31 mouse cellular contexts compared by ENCODE assay signal in the genomic region with DNA sequence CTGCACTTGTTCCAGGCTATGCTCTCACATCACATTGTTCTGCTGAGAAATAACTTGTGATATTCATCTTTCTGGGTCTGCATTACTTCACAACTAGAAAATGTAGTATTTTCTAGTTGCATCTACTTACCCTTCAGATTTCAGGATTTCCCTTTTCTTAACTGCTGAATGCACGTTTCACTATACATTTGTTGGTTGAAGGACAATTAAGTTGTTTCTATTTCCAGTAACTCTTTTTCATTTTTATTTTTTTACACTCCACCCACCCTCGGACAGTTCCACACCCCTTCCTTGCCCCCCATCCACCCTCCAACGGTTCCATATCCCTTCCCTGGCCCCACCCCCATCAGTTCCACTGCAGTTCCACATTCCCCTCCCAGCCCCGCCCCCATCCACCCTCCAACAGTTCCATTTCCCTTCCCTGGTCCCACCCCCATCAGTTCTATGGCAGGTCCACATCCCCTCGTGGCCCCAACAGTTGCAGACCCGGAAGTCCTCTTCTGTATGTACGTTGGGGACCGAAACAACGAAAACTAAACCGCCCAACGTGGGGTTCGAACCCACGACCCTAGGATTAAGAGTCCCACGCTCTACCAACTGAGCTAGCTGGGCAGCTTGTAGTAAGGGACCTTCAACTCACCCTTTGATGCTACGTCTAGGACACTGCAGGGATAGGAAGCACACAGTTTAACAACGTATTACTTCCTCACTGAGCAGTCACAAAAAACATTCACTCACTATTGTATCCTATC. TPM values are rescaled to one million over a fixed set of nuclear protein-coding genes. Genes with fewer than 3 reads are reported as not detected.
A peak's percentile ranks its signal among the peaks of the same experiment; 100 is the strongest.
DNase-seq lines count a peak whose midpoint lies in the region; ATAC-seq and TF ChIP-seq lines count a peak whose summit lies in the region.
"Had no signal": no experiment of that assay in that cellular context is flagged by ENCODE, and none has a peak within 500 bp of the region (broad histone marks: within the 10 kb centered on the region; RNA-seq: fewer than 3 reads in every experiment).

No protein-coding gene starts in this region.

- TF ChIP-seq RAD21 in MEL (IDR thresholded peaks at IDR 0.05; ENCODE audit: low read depth, low read length), result no peak

- peak in 1 of 2 experiments; percentile 55; a peak in 2 of 4 replicates for TF ChIP-seq EP300 in MEL (IDR thresholded peaks at IDR 0.05; ENCODE audit: low read depth in 1 of 2, low read length in 2 of 2)

- H3K36me3 ChIP-seq in testis, adult 2 months (ENCODE audit: control insufficient read depth, insufficient read depth, low read length), result no peaks in the 10 kb centered on the region
- H3K36me3 ChIP-seq in MEL (ENCODE audit: control insufficient read depth in 1 of 2, insufficient read depth in 2 of 2, low read length in 2 of 2), result peaks cover 0 to 5% of the 10 kb centered on the region in 2 experiments; a peak in 2 of 4 replicates
- H3K36me3 ChIP-seq in heart, embryonic 12.5 days, result no peaks in the 10 kb centered on the region
- H3K36me3 ChIP-seq in hindbrain, embryonic 16.5 days (ENCODE audit: control insufficient read depth, insufficient read depth, low read length), result no peaks in the 10 kb centered on the region
- H3K36me3 ChIP-seq in midbrain, embryonic 11.5 days (ENCODE audit: control insufficient read depth, insufficient read depth, low read length), result no peaks in the 10 kb centered on the region
- H3K36me3 ChIP-seq: embryonic facial prominence, embryonic 10.5 days; embryonic facial prominence, embryonic 13.5 days; forebrain, embryonic 12.5 days; G1E; heart, embryonic 15.5 days had no signal

- 76% methylated on average over 16 of the region's 16 CpGs for WGBS in heart, embryonic 12.5 days
- 85% methylated on average over 16 of the region's 16 CpGs for WGBS in hindbrain, embryonic 16.5 days
- WGBS in midbrain, embryonic 11.5 days, result 84% methylated on average over 16 of the region's 16 CpGs

- no peaks in the 10 kb centered on the region for H3K79me2 ChIP-seq in MEL (ENCODE audit: control insufficient read depth, insufficient read depth, low read length, poor library complexity)

- H3K9ac ChIP-seq in MEL (ENCODE audit: control insufficient read depth, low read depth, low read length, poor library complexity, severe bottlenecking), result peak overlapping the region; percentile 53
- H3K9ac ChIP-seq in heart, embryonic 12.5 days, result no peak overlapping the region
- H3K9ac ChIP-seq in hindbrain, embryonic 16.5 days (ENCODE audit: low read depth, low read length), result no peak overlapping the region
- H3K9ac ChIP-seq in midbrain, embryonic 11.5 days (ENCODE audit: low read length), result no peak overlapping the region
- H3K9ac ChIP-seq: embryonic facial prominence, embryonic 13.5 days; forebrain, embryonic 12.5 days; heart, embryonic 15.5 days; hindbrain, embryonic 14.5 days had no signal

- 0 out of 2 replicates have a peak overlapping the region, but pooled peaks have one; percentile 58 for H3K27ac ChIP-seq in testis, adult 2 months (ENCODE audit: control insufficient read depth, insufficient read depth, low read depth, low read length)
- H3K27ac ChIP-seq in MEL (ENCODE audit: control insufficient read depth, low read depth, low read length), result peak overlapping the region; percentile 47
- H3K27ac ChIP-seq in heart, embryonic 12.5 days (ENCODE audit: poor library complexity, severe bottlenecking), result no peak overlapping the region
- H3K27ac ChIP-seq in hindbrain, embryonic 16.5 days (ENCODE audit: low read depth, low read length), result no peak overlapping the region
- no peak overlapping the region for H3K27ac ChIP-seq in midbrain, embryonic 11.5 days (ENCODE audit: low read depth, low read length)
- H3K27ac ChIP-seq: embryonic facial prominence, embryonic 10.5 days; embryonic facial prominence, embryonic 13.5 days; forebrain, embryonic 12.5 days; gastrocnemius, adult 2 months; heart, embryonic 15.5 days; hindbrain, embryonic 14.5 days had no signal

- no peaks in the 10 kb centered on the region for H3K27me3 ChIP-seq in testis, adult 2 months (ENCODE audit: control insufficient read depth, insufficient read depth, low read length)
- H3K27me3 ChIP-seq in MEL (ENCODE audit: control insufficient read depth in 1 of 2, insufficient read depth in 2 of 2, low read length in 2 of 2), result no peaks in the 10 kb centered on the region; a peak in 2 of 4 replicates
- H3K27me3 ChIP-seq in heart, embryonic 12.5 days (replicated peaks), result no peaks in the 10 kb centered on the region
- no peaks in the 10 kb centered on the region for H3K27me3 ChIP-seq in hindbrain, embryonic 16.5 days (replicated peaks; ENCODE audit: control insufficient read depth, insufficient read depth, low read length)
- no peaks in the 10 kb centered on the region for H3K27me3 ChIP-seq in midbrain, embryonic 11.5 days (ENCODE audit: control insufficient read depth, insufficient read depth, low read length)
- H3K27me3 ChIP-seq: forebrain, embryonic 12.5 days; heart, embryonic 15.5 days had no signal

- DNase-seq in testis, postnatal 10 days (ENCODE audit: low spot score), result no peak
- DNase-seq in MEL (ENCODE audit: low read depth, low spot score) (peak; percentile 96), ZHBTc4 (ENCODE audit: low read depth, low spot score) (peak; percentile 57)
- no peak for DNase-seq in midbrain, embryonic 11.5 days (ENCODE audit: low spot score, missing footprints)
- DNase-seq: adrenal gland, adult 2 months; adrenal gland, postnatal 14 days; B cell, adult 2 months; cerebellum, adult 11 months; cerebellum, adult 2 months; cerebellum, adult 9-11 months; cerebellum, postnatal 25 days; embryo, embryonic 11 days; gastrocnemius, adult 2 months; gastrocnemius, postnatal 14 days; heart, adult 11 months; heart, postnatal 14 days; heart, postnatal 4 days had no signal

- no peak overlapping the region for H3K4me3 ChIP-seq in testis, adult 2 months (ENCODE audit: control insufficient read depth, low read depth, low read length)
- peak overlapping the region; percentile 29 to 51; a peak in 3 of 4 replicates for H3K4me3 ChIP-seq in MEL (ENCODE audit: control insufficient read depth in 1 of 2, insufficient read depth in 1 of 2, low read depth in 2 of 2, low read length in 2 of 2)
- H3K4me3 ChIP-seq in heart, embryonic 12.5 days, result no peak overlapping the region
- H3K4me3 ChIP-seq in hindbrain, embryonic 16.5 days (ENCODE audit: low read length), result no peak overlapping the region
- no peak overlapping the region for H3K4me3 ChIP-seq in midbrain, embryonic 11.5 days (ENCODE audit: low read depth, low read length)
- H3K4me3 ChIP-seq: embryonic facial prominence, embryonic 10.5 days; embryonic facial prominence, embryonic 13.5 days; erythroblast, embryonic 14.5 days; forebrain, embryonic 12.5 days; gastrocnemius, adult 2 months; heart, embryonic 15.5 days had no signal

- no peaks in the 10 kb centered on the region for H3K4me1 ChIP-seq in testis, adult 2 months (ENCODE audit: control insufficient read depth, insufficient read depth, low read length)
- H3K4me1 ChIP-seq in MEL (ENCODE audit: control insufficient read depth in 1 of 2, insufficient read depth in 2 of 2, low read length in 2 of 2), result peaks cover 0 to 4% of the 10 kb centered on the region in 2 experiments; a peak in 2 of 4 replicates
- no peaks in the 10 kb centered on the region for H3K4me1 ChIP-seq in heart, embryonic 12.5 days (replicated peaks)
- no peaks in the 10 kb centered on the region for H3K4me1 ChIP-seq in hindbrain, embryonic 16.5 days (ENCODE audit: control insufficient read depth, insufficient read depth, low read depth, low read length)
- no peaks in the 10 kb centered on the region for H3K4me1 ChIP-seq in midbrain, embryonic 11.5 days (ENCODE audit: control insufficient read depth, insufficient read depth, low read length)
- H3K4me1 ChIP-seq: embryonic facial prominence, embryonic 10.5 days; embryonic facial prominence, embryonic 13.5 days; forebrain, embryonic 12.5 days; heart, embryonic 15.5 days had no signal

- no peaks in the 10 kb centered on the region for H3K9me3 ChIP-seq in MEL (replicated peaks; ENCODE audit: insufficient read depth, low read length)
- H3K9me3 ChIP-seq in heart, embryonic 12.5 days (replicated peaks), result no peaks in the 10 kb centered on the region
- no peaks in the 10 kb centered on the region for H3K9me3 ChIP-seq in hindbrain, embryonic 16.5 days (ENCODE audit: control insufficient read depth, low read length)
- H3K9me3 ChIP-seq in midbrain, embryonic 11.5 days (ENCODE audit: control insufficient read depth, low read length), result no peaks in the 10 kb centered on the region
- H3K9me3 ChIP-seq: embryonic facial prominence, embryonic 10.5 days; embryonic facial prominence, embryonic 13.5 days; forebrain, embryonic 12.5 days; G1E; heart, embryonic 15.5 days had no signal

- TF ChIP-seq CTCF in testis, adult 2 months (IDR thresholded peaks at IDR 0.05; ENCODE audit: control insufficient read depth, insufficient read depth, insufficient replicate concordance, low read depth, low read length), result no peak
- no peak for TF ChIP-seq CTCF in MEL (IDR thresholded peaks at IDR 0.05 in 2 of 3, conservative IDR thresholded peaks at IDR 0.05 in 1 of 3; ENCODE audit: control insufficient read depth in 1 of 3, insufficient read depth in 1 of 3, low read depth in 2 of 3, low read length in 3 of 3, poor library complexity in 1 of 3, severe bottlenecking in 1 of 3)

- TF ChIP-seq POLR2A in testis, adult 2 months (IDR thresholded peaks at IDR 0.05; ENCODE audit: control insufficient read depth, low read depth, low read length), result no peak
- no peak for TF ChIP-seq POLR2A in MEL (IDR thresholded peaks at IDR 0.05; ENCODE audit: control insufficient read depth in 1 of 2, insufficient read depth in 1 of 2, low read depth in 1 of 2, low read length in 2 of 2, poor library complexity in 1 of 2)

- no peak for ATAC-seq in heart, embryonic 12.5 days (ENCODE audit: insufficient number of reproducible peaks, low FRiP score)
- ATAC-seq in hindbrain, embryonic 16.5 days, result no peak
- no peak for ATAC-seq in midbrain, embryonic 11.5 days (ENCODE audit: low FRiP score)
- ATAC-seq: forebrain, embryonic 16.5 days; intestine, postnatal 0 days had no signal

- H3K4me2 ChIP-seq in heart, embryonic 12.5 days, result no peak overlapping the region
- no peak overlapping the region for H3K4me2 ChIP-seq in hindbrain, embryonic 16.5 days (ENCODE audit: low read length)
- H3K4me2 ChIP-seq in midbrain, embryonic 11.5 days, result no peak overlapping the region
- H3K4me2 ChIP-seq: embryonic facial prominence, embryonic 13.5 days; forebrain, embryonic 12.5 days; heart, embryonic 11.5 days; heart, embryonic 15.5 days; hindbrain, embryonic 14.5 days had no signal

RNA-seq across cellular contexts. Expression of a gene that starts 8.3 kb away (rescaled TPM):
- not detected in 2 replicates for polyA plus RNA-seq in testis, adult 2 months (2012; rRNA removed)
- total RNA-seq in MEL (2012; rRNA removed), result not detected in 2 replicates
- not detected for polyA plus RNA-seq in MEL (2012; ENCODE audit: insufficient read depth in 1 of 2, insufficient read length in 2 of 2, low read depth in 1 of 2, low replicate concordance in 2 of 2, missing spikeins in 1 of 2)
- polyA plus RNA-seq in heart, embryonic 12.5 days (2016; fragmentation: Nextera tagmentation; extraction: Ambion mirVana), result 17.3 and 18.1 TPM in 2 replicates
- polyA plus RNA-seq in hindbrain, embryonic 16.5 days (2015; fragmentation: Nextera tagmentation; extraction: Ambion mirVana), result 37.8 and 39.5 TPM in 2 replicates
- 1.8 and 2.6 TPM in 2 replicates for polyA plus RNA-seq in midbrain, embryonic 11.5 days (2014; fragmentation: Nextera tagmentation; extraction: Ambion mirVana)
- total RNA-seq: heart, adult 8-10 months had no signal
- polyA plus RNA-seq: adrenal gland, adult 2 months had no signal

RNA-seq across cellular contexts. Expression of a gene that starts 19.2 kb away (rescaled TPM):
- not detected in 2 replicates for polyA plus RNA-seq in testis, adult 2 months (2012; rRNA removed)
- total RNA-seq in MEL (2012; rRNA removed), result not detected in 2 replicates
- 1 to 10 TPM in 1 of 2 experiments, not detected in 1; 1.0 TPM for polyA plus RNA-seq in MEL (2012; ENCODE audit: insufficient read depth in 1 of 2, insufficient read length in 2 of 2, low read depth in 1 of 2, low replicate concordance in 2 of 2, missing spikeins in 1 of 2)
- polyA plus RNA-seq in heart, embryonic 12.5 days (2016; fragmentation: Nextera tagmentation; extraction: Ambion mirVana), result 9.2 and 10.6 TPM in 2 replicates
- 2.9 and 14.2 TPM in 2 replicates for polyA plus RNA-seq in hindbrain, embryonic 16.5 days (2015; fragmentation: Nextera tagmentation; extraction: Ambion mirVana)
- 0.81 and 1.0 TPM in 2 replicates for polyA plus RNA-seq in midbrain, embryonic 11.5 days (2014; fragmentation: Nextera tagmentation; extraction: Ambion mirVana)
- total RNA-seq: adrenal gland, adult 2 months; adrenal gland, postnatal 14 days; G1E had no signal
- polyA plus RNA-seq: adrenal gland, adult 2 months; erythroblast, embryonic 14.5 days; G1E had no signal

RNA-seq across cellular contexts. Expression of a gene that starts 19.9 kb away (rescaled TPM):
- polyA plus RNA-seq in testis, adult 2 months (2012; rRNA removed), result 1.9 and 2.2 TPM in 2 replicates
- 0.27 and 0.49 TPM in 2 replicates for total RNA-seq in MEL (2012; rRNA removed)
- polyA plus RNA-seq in MEL (2012; ENCODE audit: insufficient read depth in 1 of 2, insufficient read length in 2 of 2, low read depth in 1 of 2, low replicate concordance in 2 of 2, missing spikeins in 1 of 2), result under 1 TPM in 1 of 2 experiments, not detected in 1; 0.86 TPM
- polyA plus RNA-seq in heart, embryonic 12.5 days (2016; fragmentation: Nextera tagmentation; extraction: Ambion mirVana), result 208 and 215 TPM in 2 replicates
- polyA plus RNA-seq in hindbrain, embryonic 16.5 days (2015; fragmentation: Nextera tagmentation; extraction: Ambion mirVana), result 273 and 301 TPM in 2 replicates
- polyA plus RNA-seq in midbrain, embryonic 11.5 days (2014; fragmentation: Nextera tagmentation; extraction: Ambion mirVana), result 109 and 129 TPM in 2 replicates

RNA-seq across cellular contexts. Expression of a gene that starts 23.2 kb away (rescaled TPM):
- 3.8 and 4.2 TPM in 2 replicates for polyA plus RNA-seq in testis, adult 2 months (2012; rRNA removed)
- total RNA-seq in MEL (2012; rRNA removed), result 26.9 and 27.4 TPM in 2 replicates
- polyA plus RNA-seq in MEL (2012; ENCODE audit: insufficient read depth in 1 of 2, insufficient read length in 2 of 2, low read depth in 1 of 2, low replicate concordance in 2 of 2, missing spikeins in 1 of 2), result 100 to 1,000 TPM in 1 of 2 experiments, 10 to 100 TPM in 1; 41.1 to 759 TPM
- polyA plus RNA-seq in heart, embryonic 12.5 days (2016; fragmentation: Nextera tagmentation; extraction: Ambion mirVana), result 265 and 277 TPM in 2 replicates
- 121 and 134 TPM in 2 replicates for polyA plus RNA-seq in hindbrain, embryonic 16.5 days (2015; fragmentation: Nextera tagmentation; extraction: Ambion mirVana)
- polyA plus RNA-seq in midbrain, embryonic 11.5 days (2014; fragmentation: Nextera tagmentation; extraction: Ambion mirVana), result 214 and 243 TPM in 2 replicates

RNA-seq across cellular contexts. Expression of a gene that starts 49.5 kb away (rescaled TPM):
- polyA plus RNA-seq in testis, adult 2 months (2012; rRNA removed), result 7.4 and 9.7 TPM in 2 replicates
- total RNA-seq in MEL (2012; rRNA removed), result 68.1 and 75.2 TPM in 2 replicates
- polyA plus RNA-seq in MEL (2012; ENCODE audit: insufficient read depth in 1 of 2, insufficient read length in 2 of 2, low read depth in 1 of 2, low replicate concordance in 2 of 2, missing spikeins in 1 of 2), result 100 to 1,000 TPM in 1 of 2 experiments, not detected in 1; 113 TPM
- 543 and 559 TPM in 2 replicates for polyA plus RNA-seq in heart, embryonic 12.5 days (2016; fragmentation: Nextera tagmentation; extraction: Ambion mirVana)
- 226 and 232 TPM in 2 replicates for polyA plus RNA-seq in hindbrain, embryonic 16.5 days (2015; fragmentation: Nextera tagmentation; extraction: Ambion mirVana)
- 418 and 447 TPM in 2 replicates for polyA plus RNA-seq in midbrain, embryonic 11.5 days (2014; fragmentation: Nextera tagmentation; extraction: Ambion mirVana)

Comparison
In these comparisons a context has a peak if more than half of its experiments do, and no peak if none do; other contexts are left out.
1. H3K27ac ChIP-seq: peak in testis, adult 2 months (single experiment) and MEL (single experiment); none in heart, embryonic 12.5 days (single experiment), hindbrain, embryonic 16.5 days (single experiment) and midbrain, embryonic 11.5 days (single experiment).
2. H3K4me3 ChIP-seq: peak in MEL (2 of 2); none in testis, adult 2 months (single experiment), heart, embryonic 12.5 days (single experiment), hindbrain, embryonic 16.5 days (single experiment) and midbrain, embryonic 11.5 days (single experiment).
3. DNase-seq: peak in MEL (single experiment) and ZHBTc4 (single experiment); none in testis, postnatal 10 days (single experiment) and midbrain, embryonic 11.5 days (single experiment).
4. RNA of a gene that starts 19.9 kb away (polyA plus RNA-seq): 273 to 301 TPM in hindbrain, embryonic 16.5 days, 208 to 215 TPM in heart, embryonic 12.5 days and 109 to 129 TPM in midbrain, embryonic 11.5 days; 1.9 to 2.2 TPM in testis, adult 2 months and 0.86 TPM in MEL; every median in the first group is over 10 times any median in the second.